Comparison of ENCODE assay signal across 16 mouse cellular contexts in genomic region chr8:121072406-121073130, GRCm38 (mm10). TPM values are rescaled to one million over a fixed set of nuclear protein-coding genes. Genes with fewer than 3 reads are reported as not detected.
DNase-seq lines count a peak whose midpoint lies in the region; ATAC-seq and TF ChIP-seq lines count a peak whose summit lies in the region.
"Had no signal": no experiment of that assay in that cellular context is flagged by ENCODE, and none has a peak within 500 bp of the region (broad histone marks: within the 10 kb centered on the region; RNA-seq: fewer than 3 reads in every experiment).

No protein-coding gene starts in this region.

- ATAC-seq in forebrain, postnatal 0 days = no peak
- no peak for ATAC-seq in forebrain, embryonic 11.5 days (replicated peaks; ENCODE audit: low FRiP score)
- no peak for ATAC-seq in liver, embryonic 13.5 days (ENCODE audit: low read depth)
- no peak for ATAC-seq in liver, embryonic 12.5 days
- ATAC-seq in intestine, embryonic 14.5 days (replicated peaks; ENCODE audit: low FRiP score, low TSS enrichment, low read depth) = no peak
- ATAC-seq in stomach, embryonic 14.5 days (ENCODE audit: insufficient number of reproducible peaks, insufficient read depth, low FRiP score, low read depth) = no peak
- ATAC-seq in activated CD4-positive, CD25-positive, alpha-beta regulatory T cell, adult 4 months = no peak
- ATAC-seq: Patski had no signal

- H3K4me2 ChIP-seq in forebrain, postnatal 0 days (ENCODE audit: low read depth) = no peak overlapping the region
- H3K4me2 ChIP-seq in forebrain, embryonic 11.5 days (ENCODE audit: low read depth, low read length, severe bottlenecking) = no peak overlapping the region
- 0 out of 2 replicates have a peak overlapping the region, but pooled peaks have one; percentile 32 for H3K4me2 ChIP-seq in liver, embryonic 13.5 days
- H3K4me2 ChIP-seq in liver, embryonic 12.5 days = no peak overlapping the region
- H3K4me2 ChIP-seq in intestine, embryonic 14.5 days (ENCODE audit: low read length) = peak overlapping the region; percentile 54
- peak overlapping the region; percentile 58 for H3K4me2 ChIP-seq in stomach, embryonic 14.5 days (replicated peaks; ENCODE audit: low read depth, low read length)

- no peak overlapping the region for H3K4me3 ChIP-seq in forebrain, postnatal 0 days (ENCODE audit: low read depth, low read length)
- H3K4me3 ChIP-seq in forebrain, embryonic 11.5 days (ENCODE audit: low read depth, low read length) = no peak overlapping the region
- no peak overlapping the region for H3K4me3 ChIP-seq in liver, embryonic 13.5 days (replicated peaks)
- no peak overlapping the region for H3K4me3 ChIP-seq in liver, embryonic 12.5 days
- H3K4me3 ChIP-seq in intestine, embryonic 14.5 days (ENCODE audit: low read depth, low read length) = peak overlapping the region; percentile 32; the same call in 1 of the 2 replicates
- H3K4me3 ChIP-seq in stomach, embryonic 14.5 days (ENCODE audit: low read depth, low read length) = peak overlapping the region; percentile 29

- DNase-seq in forebrain, postnatal 0 days = peak; percentile 1
- DNase-seq in forebrain, embryonic 11.5 days (ENCODE audit: low spot score) = no peak
- DNase-seq in liver, embryonic 13.5 days = no peak
- DNase-seq in intestine, embryonic 14.5 days (ENCODE audit: low spot score) = peak; percentile 64
- DNase-seq in layer of hippocampus, postnatal 36 days = no peak
- DNase-seq: cerebellum, adult 2 months; heart, adult 11 months; right cerebral cortex, adult 18-20 months had no signal

- WGBS in forebrain, postnatal 0 days = 14% methylated on average over 11 of the region's 11 CpGs
- 10% methylated on average over 11 of the region's 11 CpGs for WGBS in forebrain, embryonic 11.5 days
- 15% methylated on average over 11 of the region's 11 CpGs for WGBS in liver, embryonic 13.5 days (ENCODE audit: insufficient replicate concordance)
- 16% methylated on average over 11 of the region's 11 CpGs for WGBS in liver, embryonic 12.5 days (ENCODE audit: insufficient replicate concordance)
- 26% methylated on average over 11 of the region's 11 CpGs for WGBS in intestine, embryonic 14.5 days
- 26% methylated on average over 11 of the region's 11 CpGs for WGBS in stomach, embryonic 14.5 days

- H3K9ac ChIP-seq in forebrain, postnatal 0 days = no peak overlapping the region
- no peak overlapping the region for H3K9ac ChIP-seq in forebrain, embryonic 11.5 days (ENCODE audit: low read length)
- H3K9ac ChIP-seq in liver, embryonic 13.5 days = no peak overlapping the region
- no peak overlapping the region for H3K9ac ChIP-seq in liver, embryonic 12.5 days
- H3K9ac ChIP-seq in intestine, embryonic 14.5 days (ENCODE audit: low read length) = peak overlapping the region; percentile 75
- H3K9ac ChIP-seq in stomach, embryonic 14.5 days (replicated peaks; ENCODE audit: low read depth, low read length) = peak overlapping the region; percentile 52
- H3K9ac ChIP-seq: hindbrain, embryonic 13.5 days had no signal

- no peaks in the 10 kb centered on the region for H3K36me3 ChIP-seq in forebrain, postnatal 0 days (ENCODE audit: insufficient read depth)
- H3K36me3 ChIP-seq in forebrain, embryonic 11.5 days (ENCODE audit: control insufficient read depth, insufficient read depth, low read length) = no peaks in the 10 kb centered on the region
- H3K36me3 ChIP-seq in liver, embryonic 13.5 days = no peaks in the 10 kb centered on the region
- no peaks in the 10 kb centered on the region for H3K36me3 ChIP-seq in liver, embryonic 12.5 days
- H3K36me3 ChIP-seq in intestine, embryonic 14.5 days (ENCODE audit: control insufficient read depth, insufficient read depth, low read length) = peaks cover 3% of the 10 kb centered on the region; the same call in 1 of the 2 replicates
- no peaks in the 10 kb centered on the region for H3K36me3 ChIP-seq in stomach, embryonic 14.5 days (ENCODE audit: control insufficient read depth, insufficient read depth, low read length)
- H3K36me3 ChIP-seq: hindbrain, embryonic 13.5 days had no signal

- TF ChIP-seq CTCF in forebrain, postnatal 0 days (IDR thresholded peaks at IDR 0.05; ENCODE audit: low read depth) = no peak

- no peaks in the 10 kb centered on the region for H3K4me1 ChIP-seq in forebrain, postnatal 0 days (ENCODE audit: insufficient read depth)
- peaks cover 6% of the 10 kb centered on the region; the same call in 1 of the 2 replicates for H3K4me1 ChIP-seq in forebrain, embryonic 11.5 days (replicated peaks; ENCODE audit: control insufficient read depth, insufficient read depth, low read length)
- no peaks in the 10 kb centered on the region for H3K4me1 ChIP-seq in liver, embryonic 13.5 days (replicated peaks)
- peaks cover 7% of the 10 kb centered on the region; the same call in 1 of the 2 replicates for H3K4me1 ChIP-seq in liver, embryonic 12.5 days
- H3K4me1 ChIP-seq in intestine, embryonic 14.5 days (replicated peaks; ENCODE audit: control insufficient read depth, insufficient read depth, low read length) = peaks cover 32% of the 10 kb centered on the region
- H3K4me1 ChIP-seq in stomach, embryonic 14.5 days (ENCODE audit: control insufficient read depth, insufficient read depth, low read length) = peaks cover 37% of the 10 kb centered on the region

- H3K27ac ChIP-seq in forebrain, postnatal 0 days (ENCODE audit: low read depth, low read length) = no peak overlapping the region
- H3K27ac ChIP-seq in forebrain, embryonic 11.5 days (ENCODE audit: low read depth, low read length) = no peak overlapping the region
- no peak overlapping the region for H3K27ac ChIP-seq in liver, embryonic 13.5 days
- H3K27ac ChIP-seq in liver, embryonic 12.5 days = no peak overlapping the region
- H3K27ac ChIP-seq in intestine, embryonic 14.5 days (ENCODE audit: low read depth) = peak overlapping the region; percentile 87
- peak overlapping the region; percentile 92 for H3K27ac ChIP-seq in stomach, embryonic 14.5 days (ENCODE audit: low read length)
- H3K27ac ChIP-seq: hindbrain, embryonic 13.5 days had no signal

- no peaks in the 10 kb centered on the region; the same call in 1 of the 2 replicates for H3K9me3 ChIP-seq in forebrain, postnatal 0 days (ENCODE audit: low read length)
- H3K9me3 ChIP-seq in forebrain, embryonic 11.5 days (ENCODE audit: control insufficient read depth, low read length) = no peaks in the 10 kb centered on the region
- H3K9me3 ChIP-seq in liver, embryonic 13.5 days (replicated peaks) = no peaks in the 10 kb centered on the region
- H3K9me3 ChIP-seq in liver, embryonic 12.5 days (replicated peaks) = no peaks in the 10 kb centered on the region
- no peaks in the 10 kb centered on the region for H3K9me3 ChIP-seq in intestine, embryonic 14.5 days (ENCODE audit: control insufficient read depth, low read length)
- no peaks in the 10 kb centered on the region for H3K9me3 ChIP-seq in stomach, embryonic 14.5 days (ENCODE audit: control insufficient read depth, low read depth, low read length)
- H3K9me3 ChIP-seq: hindbrain, embryonic 13.5 days had no signal

- H3K27me3 ChIP-seq in forebrain, postnatal 0 days (ENCODE audit: insufficient read depth, low read length) = peaks cover 80% of the 10 kb centered on the region
- peaks cover 79% of the 10 kb centered on the region for H3K27me3 ChIP-seq in forebrain, embryonic 11.5 days (ENCODE audit: control insufficient read depth, insufficient read depth, low read length)
- H3K27me3 ChIP-seq in liver, embryonic 13.5 days = peaks cover 90% of the 10 kb centered on the region
- peaks cover 92% of the 10 kb centered on the region for H3K27me3 ChIP-seq in liver, embryonic 12.5 days (replicated peaks)
- peaks cover 41% of the 10 kb centered on the region for H3K27me3 ChIP-seq in intestine, embryonic 14.5 days (replicated peaks; ENCODE audit: control insufficient read depth, insufficient read depth, low read length)
- peaks cover 19% of the 10 kb centered on the region for H3K27me3 ChIP-seq in stomach, embryonic 14.5 days (ENCODE audit: control insufficient read depth, insufficient read depth, low read length)

RNA-seq across cellular contexts. Expression of gene Foxf1, which starts 11.6 kb away (rescaled TPM):
- 1.3 and 2.3 TPM in 2 replicates for total RNA-seq in forebrain, postnatal 0 days (2014; rRNA removed)
- polyA plus RNA-seq in forebrain, postnatal 0 days (2015; fragmentation: Nextera tagmentation; extraction: Ambion mirVana) = 1.4 and 1.6 TPM in 2 replicates
- polyA plus RNA-seq in forebrain, embryonic 11.5 days (2014; fragmentation: Nextera tagmentation; extraction: Ambion mirVana) = 0.17 and 0.91 TPM in 2 replicates
- 5.6 and 5.9 TPM in 2 replicates for polyA plus RNA-seq in liver, embryonic 13.5 days (2015; fragmentation: Nextera tagmentation; extraction: Ambion mirVana)
- 14.9 and 16.9 TPM in 2 replicates for polyA plus RNA-seq in liver, embryonic 12.5 days (2016; fragmentation: Nextera tagmentation; extraction: Ambion mirVana)
- polyA plus RNA-seq in intestine, embryonic 14.5 days (2014; fragmentation: Nextera tagmentation; extraction: Ambion mirVana) = 129 and 149 TPM in 2 replicates
- polyA plus RNA-seq in stomach, embryonic 14.5 days (2014; fragmentation: Nextera tagmentation; extraction: Ambion mirVana) = 147 and 163 TPM in 2 replicates
- under 1 TPM; 0.50 to 0.66 TPM for total RNA-seq in layer of hippocampus, postnatal 36 days (2021)
- not detected for polyA plus RNA-seq in activated CD4-positive, CD25-positive, alpha-beta regulatory T cell, adult 4 months (2017; shearing (Covaris generic))
- total RNA-seq: megakaryocyte, adult 5-6 weeks had no signal

RNA-seq across cellular contexts. Expression of gene Mthfsd, which starts 35.6 kb away (rescaled TPM):
- 38.7 and 76.5 TPM in 2 replicates for total RNA-seq in forebrain, postnatal 0 days (2014; rRNA removed)
- 30.3 and 33.3 TPM in 2 replicates for polyA plus RNA-seq in forebrain, postnatal 0 days (2015; fragmentation: Nextera tagmentation; extraction: Ambion mirVana)
- polyA plus RNA-seq in forebrain, embryonic 11.5 days (2014; fragmentation: Nextera tagmentation; extraction: Ambion mirVana) = 52.8 and 58.7 TPM in 2 replicates
- 25.6 and 26.9 TPM in 2 replicates for polyA plus RNA-seq in liver, embryonic 13.5 days (2015; fragmentation: Nextera tagmentation; extraction: Ambion mirVana)
- 30.5 and 32.4 TPM in 2 replicates for polyA plus RNA-seq in liver, embryonic 12.5 days (2016; fragmentation: Nextera tagmentation; extraction: Ambion mirVana)
- polyA plus RNA-seq in intestine, embryonic 14.5 days (2014; fragmentation: Nextera tagmentation; extraction: Ambion mirVana) = 59.2 and 62.9 TPM in 2 replicates
- polyA plus RNA-seq in stomach, embryonic 14.5 days (2014; fragmentation: Nextera tagmentation; extraction: Ambion mirVana) = 65.9 and 66.6 TPM in 2 replicates
- 10 to 100 TPM; 31.8 to 36.9 TPM for total RNA-seq in layer of hippocampus, postnatal 36 days (2021)
- 10 to 100 TPM; 16.1 to 24.7 TPM for polyA plus RNA-seq in activated CD4-positive, CD25-positive, alpha-beta regulatory T cell, adult 4 months (2017; shearing (Covaris generic))

RNA-seq across cellular contexts. Expression of gene Foxc2, which starts 43.4 kb away (rescaled TPM):
- 3.1 and 6.5 TPM in 2 replicates for total RNA-seq in forebrain, postnatal 0 days (2014; rRNA removed)
- 2.6 and 2.7 TPM in 2 replicates for polyA plus RNA-seq in forebrain, postnatal 0 days (2015; fragmentation: Nextera tagmentation; extraction: Ambion mirVana)
- polyA plus RNA-seq in forebrain, embryonic 11.5 days (2014; fragmentation: Nextera tagmentation; extraction: Ambion mirVana) = 6.1 and 6.3 TPM in 2 replicates
- polyA plus RNA-seq in liver, embryonic 13.5 days (2015; fragmentation: Nextera tagmentation; extraction: Ambion mirVana) = 0.14 and 0.22 TPM in 2 replicates
- polyA plus RNA-seq in liver, embryonic 12.5 days (2016; fragmentation: Nextera tagmentation; extraction: Ambion mirVana) = 0.94 and 1.2 TPM in 2 replicates
- 0.43 and 0.48 TPM in 2 replicates for polyA plus RNA-seq in intestine, embryonic 14.5 days (2014; fragmentation: Nextera tagmentation; extraction: Ambion mirVana)
- polyA plus RNA-seq in stomach, embryonic 14.5 days (2014; fragmentation: Nextera tagmentation; extraction: Ambion mirVana) = 0.20 and 0.56 TPM in 2 replicates
- 1 to 10 TPM in 1 of 2 experiments, under 1 TPM in 1; 0.20 to 1.1 TPM for total RNA-seq in layer of hippocampus, postnatal 36 days (2021)
- not detected for polyA plus RNA-seq in activated CD4-positive, CD25-positive, alpha-beta regulatory T cell, adult 4 months (2017; shearing (Covaris generic))
- total RNA-seq: liver, adult 2 months; megakaryocyte, adult 5-6 weeks had no signal

RNA-seq across cellular contexts. Expression of gene Foxl1, which starts 55.2 kb away (rescaled TPM):
- total RNA-seq in forebrain, postnatal 0 days (2014; rRNA removed) = 0.19 TPM in 1 of 2 replicates, not detected in the other
- polyA plus RNA-seq in forebrain, postnatal 0 days (2015; fragmentation: Nextera tagmentation; extraction: Ambion mirVana) = 0.06 TPM in 1 of 2 replicates, not detected in the other
- 0.39 and 0.81 TPM in 2 replicates for polyA plus RNA-seq in forebrain, embryonic 11.5 days (2014; fragmentation: Nextera tagmentation; extraction: Ambion mirVana)
- 0.13 and 0.14 TPM in 2 replicates for polyA plus RNA-seq in liver, embryonic 13.5 days (2015; fragmentation: Nextera tagmentation; extraction: Ambion mirVana)
- polyA plus RNA-seq in liver, embryonic 12.5 days (2016; fragmentation: Nextera tagmentation; extraction: Ambion mirVana) = 0.35 and 0.41 TPM in 2 replicates
- 6.5 and 7.7 TPM in 2 replicates for polyA plus RNA-seq in intestine, embryonic 14.5 days (2014; fragmentation: Nextera tagmentation; extraction: Ambion mirVana)
- 6.9 and 7.0 TPM in 2 replicates for polyA plus RNA-seq in stomach, embryonic 14.5 days (2014; fragmentation: Nextera tagmentation; extraction: Ambion mirVana)
- not detected for total RNA-seq in layer of hippocampus, postnatal 36 days (2021)
- not detected for polyA plus RNA-seq in activated CD4-positive, CD25-positive, alpha-beta regulatory T cell, adult 4 months (2017; shearing (Covaris generic))
- total RNA-seq: liver, adult 2 months; megakaryocyte, adult 5-6 weeks had no signal
- polyA plus RNA-seq: cerebellum, adult 2 months; liver, adult 2 months; neural tube, embryonic 14.5 days had no signal

Comparison
In these comparisons a context has a peak if more than half of its experiments do, and no peak if none do; other contexts are left out.
1. DNase-seq: peak in forebrain, postnatal 0 days (single experiment) and intestine, embryonic 14.5 days (single experiment); none in forebrain, embryonic 11.5 days (single experiment), liver, embryonic 13.5 days (single experiment) and layer of hippocampus, postnatal 36 days (0 of 2).
2. H3K4me2 ChIP-seq: peak in liver, embryonic 13.5 days (single experiment), intestine, embryonic 14.5 days (single experiment) and stomach, embryonic 14.5 days (single experiment); none in forebrain, postnatal 0 days (single experiment), forebrain, embryonic 11.5 days (single experiment) and liver, embryonic 12.5 days (single experiment).
3. H3K27ac ChIP-seq: peak in intestine, embryonic 14.5 days (single experiment) and stomach, embryonic 14.5 days (single experiment); none in forebrain, postnatal 0 days (single experiment), forebrain, embryonic 11.5 days (single experiment), liver, embryonic 13.5 days (single experiment) and liver, embryonic 12.5 days (single experiment).
4. H3K4me3 ChIP-seq: peak in intestine, embryonic 14.5 days (single experiment) and stomach, embryonic 14.5 days (single experiment); none in forebrain, postnatal 0 days (single experiment), forebrain, embryonic 11.5 days (single experiment), liver, embryonic 13.5 days (single experiment) and liver, embryonic 12.5 days (single experiment).
5. H3K9ac ChIP-seq: peak in intestine, embryonic 14.5 days (single experiment) and stomach, embryonic 14.5 days (single experiment); none in forebrain, postnatal 0 days (single experiment), forebrain, embryonic 11.5 days (single experiment), liver, embryonic 13.5 days (single experiment) and liver, embryonic 12.5 days (single experiment).